Mouse (Mus musculus): ENCODE results near the gene Gm21985.

Gene Gm21985

GRCm38 (mm10) chr2:112266242-112266592 is at the start of gene Gm21985:
Gene Gm21985 (plus strand): TSS chr2:112266314.
- DNase-seq (ENCODE audit: low spot score in 2 of 2), result peak in 1 of 2 experiments; percentile 35

- DNase-seq (ENCODE audit: low spot score in 2 of 2), result no peak
These were observed 48.5 kb upstream of the Gm21985 start for GRCm38 (mm10) chr2:112217614-112218013.

- DNase-seq (ENCODE audit: low spot score in 2 of 2), result no peak
These were observed 45.2 kb upstream of the Gm21985 start for GRCm38 (mm10) chr2:112220880-112221279.

- no peak for DNase-seq (ENCODE audit: low spot score in 2 of 2)
These were observed 43.5 kb upstream of the Gm21985 start for GRCm38 (mm10) chr2:112222607-112223006.

- DNase-seq (ENCODE audit: low spot score in 2 of 2), result no peak
These were observed 41.8 kb upstream of the Gm21985 start for GRCm38 (mm10) chr2:112224356-112224755.

- no peak for DNase-seq (ENCODE audit: low spot score in 2 of 2)
These were observed 33.5 kb upstream of the Gm21985 start for GRCm38 (mm10) chr2:112232623-112233022.

- DNase-seq (ENCODE audit: low spot score in 2 of 2), result no peak
These were observed 29.5 kb upstream of the Gm21985 start for GRCm38 (mm10) chr2:112236620-112237019.

- DNase-seq (ENCODE audit: low spot score in 2 of 2), result no peak
These were observed 28.1 kb upstream of the Gm21985 start for GRCm38 (mm10) chr2:112238006-112238405.

- peak; percentile 85 to 91 for DNase-seq (ENCODE audit: low spot score in 2 of 2)
These were observed 26.7 kb upstream of the Gm21985 start, which contains the start of gene Lpcat4 for GRCm38 (mm10) chr2:112239212-112239934. Gene Lpcat4 (plus strand): TSS chr2:112239468.

GRCm38 (mm10) chr2:112239935-112240721 is 26.0 kb upstream of the Gm21985 start:
- no peak for DNase-seq (ENCODE audit: low spot score in 2 of 2)

- no peak for DNase-seq (ENCODE audit: low spot score in 2 of 2)
These were observed 24.3 kb upstream of the Gm21985 start for GRCm38 (mm10) chr2:112241787-112242186.

- DNase-seq (ENCODE audit: low spot score in 2 of 2), result no peak
These were observed 20.8 kb upstream of the Gm21985 start for GRCm38 (mm10) chr2:112245307-112245706.

GRCm38 (mm10) chr2:112246193-112246592 is 19.9 kb upstream of the Gm21985 start:
- no peak for DNase-seq (ENCODE audit: low spot score in 2 of 2)

- DNase-seq (ENCODE audit: low spot score in 2 of 2), result no peak
These were observed 18.8 kb upstream of the Gm21985 start for GRCm38 (mm10) chr2:112247323-112247722.

GRCm38 (mm10) chr2:112249780-112250453 is 16.2 kb upstream of the Gm21985 start:
- DNase-seq (ENCODE audit: low spot score in 2 of 2), result no peak

GRCm38 (mm10) chr2:112254675-112255515 is 11.2 kb upstream of the Gm21985 start:
- DNase-seq (ENCODE audit: low spot score in 2 of 2), result no peak

GRCm38 (mm10) chr2:112259241-112259962 is 6.7 kb upstream of the Gm21985 start, which contains the start of gene Nutm1:
Gene Nutm1 (minus strand): TSS chr2:112259291.
- DNase-seq (ENCODE audit: low spot score in 2 of 2), result no peak

GRCm38 (mm10) chr2:112261748-112262653 is 4.1 kb upstream of the Gm21985 start, which contains the start of gene Nop10:
Gene Nop10 (plus strand): TSS chr2:112261926.
- peak; percentile 73 to 87 for DNase-seq (ENCODE audit: low spot score in 2 of 2)

GRCm38 (mm10) chr2:112262779-112263295 is 3.3 kb upstream of the Gm21985 start:
- DNase-seq (ENCODE audit: low spot score in 2 of 2), result no peak
